Mouse (Mus musculus): ENCODE data around the gene Mb21d2. TPM values are rescaled to one million over a fixed set of nuclear protein-coding genes. Genes with fewer than 3 reads are reported as not detected.

The Mb21d2 gene
- polyA plus RNA-seq, 1 experiment from 2014 or later: 4.2 TPM

GRCm38 (mm10) chr16:28862093-28862492, 67.4 kb downstream of the Mb21d2 start:
- H3K36me3 ChIP-seq (ENCODE audit: control insufficient read depth, insufficient read depth, low read length): no peaks in the 10 kb centered on the region
- H3K27ac ChIP-seq (ENCODE audit: low read depth, low read length): no peak overlapping the region
- DNase-seq (ENCODE audit: low spot score) (no peak), ATAC-seq (replicated peaks; ENCODE audit: low FRiP score) (no peak)
- H3K4me3 ChIP-seq (ENCODE audit: low read depth, low read length): no peak overlapping the region
- H3K9me3 ChIP-seq (ENCODE audit: control insufficient read depth, low read length): no peaks in the 10 kb centered on the region
- peaks cover 3% of the 10 kb centered on the region; the same call in 1 of the 2 replicates for H3K4me1 ChIP-seq (replicated peaks; ENCODE audit: control insufficient read depth, insufficient read depth, low read length)
- no peak overlapping the region for H3K4me2 ChIP-seq
- no peaks in the 10 kb centered on the region for H3K27me3 ChIP-seq (replicated peaks; ENCODE audit: control insufficient read depth, insufficient read depth, low read length)
- WGBS: 37% methylated on average over 7 of the region's 7 CpGs
- no peak overlapping the region for H3K9ac ChIP-seq (ENCODE audit: low read depth, low read length)

DNA sequence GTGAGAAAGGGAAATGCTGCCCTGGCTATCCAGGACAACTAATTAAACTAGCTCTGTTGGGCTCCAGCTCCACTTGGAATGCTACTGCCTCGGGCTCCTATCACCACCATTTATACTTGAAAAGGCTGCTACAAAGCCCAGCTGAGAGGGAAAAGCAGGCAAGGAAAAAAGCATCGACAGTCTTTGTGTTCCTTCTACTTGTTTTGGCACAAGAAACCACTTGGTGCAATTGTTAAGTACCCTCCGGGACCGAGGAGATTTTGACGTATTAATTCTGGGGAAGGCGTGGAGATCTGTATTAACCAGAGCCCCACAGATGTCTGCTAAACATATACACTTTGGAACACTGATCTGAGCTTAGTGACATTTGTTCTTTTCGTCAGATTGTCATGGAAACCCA, 69.8 kb downstream of the Mb21d2 start:
- H3K36me3 ChIP-seq (ENCODE audit: control insufficient read depth, insufficient read depth, low read length): no peaks in the 10 kb centered on the region
- H3K4me2 ChIP-seq: no peak overlapping the region
- no peaks in the 10 kb centered on the region for H3K27me3 ChIP-seq (replicated peaks; ENCODE audit: control insufficient read depth, insufficient read depth, low read length)
- ATAC-seq (replicated peaks; ENCODE audit: low FRiP score) (no peak), DNase-seq (ENCODE audit: low spot score) (no peak)
- peaks cover 3% of the 10 kb centered on the region; the same call in 1 of the 2 replicates for H3K4me1 ChIP-seq (replicated peaks; ENCODE audit: control insufficient read depth, insufficient read depth, low read length)
- H3K4me3 ChIP-seq (ENCODE audit: low read depth, low read length): no peak overlapping the region
- H3K9me3 ChIP-seq (ENCODE audit: control insufficient read depth, low read length): no peaks in the 10 kb centered on the region
- no peak overlapping the region for H3K9ac ChIP-seq (ENCODE audit: low read depth, low read length)
- 63% methylated on average over 7 of the region's 7 CpGs for WGBS
- H3K27ac ChIP-seq (ENCODE audit: low read depth, low read length): no peak overlapping the region

DNA sequence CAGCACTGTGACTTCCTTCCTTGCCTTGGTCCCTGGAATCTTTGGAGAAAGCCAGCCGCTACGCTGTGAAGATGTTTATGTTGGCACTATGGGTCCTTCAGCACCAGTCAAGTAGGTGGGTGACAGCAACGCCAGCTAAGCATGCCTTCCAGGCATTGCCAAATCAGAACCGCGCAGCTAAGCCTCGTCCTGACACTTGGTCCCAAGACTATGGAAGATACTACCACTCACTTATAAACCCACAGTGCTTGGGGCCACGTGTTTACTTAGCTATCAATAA, 70.5 kb downstream of the Mb21d2 start:
- no peak overlapping the region for H3K4me3 ChIP-seq (ENCODE audit: low read depth, low read length)
- DNase-seq (ENCODE audit: low spot score): no peak
- ATAC-seq (replicated peaks; ENCODE audit: low FRiP score): no peak
- no peaks in the 10 kb centered on the region for H3K36me3 ChIP-seq (ENCODE audit: control insufficient read depth, insufficient read depth, low read length)
- no peaks in the 10 kb centered on the region for H3K9me3 ChIP-seq (ENCODE audit: control insufficient read depth, low read length)
- peaks cover 3% of the 10 kb centered on the region; the same call in 1 of the 2 replicates for H3K4me1 ChIP-seq (replicated peaks; ENCODE audit: control insufficient read depth, insufficient read depth, low read length)
- WGBS: 80% methylated on average over 7 of the region's 7 CpGs
- H3K27ac ChIP-seq (ENCODE audit: low read depth, low read length): no peak overlapping the region
- H3K4me2 ChIP-seq: no peak overlapping the region
- H3K9ac ChIP-seq (ENCODE audit: low read depth, low read length): no peak overlapping the region
- no peaks in the 10 kb centered on the region for H3K27me3 ChIP-seq (replicated peaks; ENCODE audit: control insufficient read depth, insufficient read depth, low read length)

GRCm38 (mm10) chr16:28858210-28859008, 71.1 kb downstream of the Mb21d2 start:
- 76% methylated on average over 18 of the region's 18 CpGs for WGBS
- Histone ChIP-seq H3K36me3 (ENCODE audit: control insufficient read depth, insufficient read depth, low read length) (no peaks in the 10 kb centered on the region), H3K4me2 (no peak overlapping the region), H3K4me1 (replicated peaks; ENCODE audit: control insufficient read depth, insufficient read depth, low read length) (peaks cover 3% of the 10 kb centered on the region; the same call in 1 of the 2 replicates), H3K9me3 (ENCODE audit: control insufficient read depth, low read length) (no peaks in the 10 kb centered on the region), H3K9ac (ENCODE audit: low read depth, low read length) (no peak overlapping the region), H3K27ac (ENCODE audit: low read depth, low read length) (no peak overlapping the region), H3K4me3 (ENCODE audit: low read depth, low read length) (no peak overlapping the region), H3K27me3 (replicated peaks; ENCODE audit: control insufficient read depth, insufficient read depth, low read length) (no peaks in the 10 kb centered on the region)
- DNase-seq (ENCODE audit: low spot score) (no peak), ATAC-seq (replicated peaks; ENCODE audit: low FRiP score) (no peak)

GRCm38 (mm10) chr16:28851409-28851821, 78.1 kb downstream of the Mb21d2 start:
- Histone ChIP-seq H3K4me1 (replicated peaks; ENCODE audit: control insufficient read depth, insufficient read depth, low read length) (no peaks in the 10 kb centered on the region), H3K9me3 (ENCODE audit: control insufficient read depth, low read length) (no peaks in the 10 kb centered on the region), H3K27me3 (replicated peaks; ENCODE audit: control insufficient read depth, insufficient read depth, low read length) (no peaks in the 10 kb centered on the region), H3K4me2 (no peak overlapping the region), H3K36me3 (ENCODE audit: control insufficient read depth, insufficient read depth, low read length) (peaks cover 4% of the 10 kb centered on the region; the same call in 1 of the 2 replicates), H3K27ac (ENCODE audit: low read depth, low read length) (no peak overlapping the region), H3K9ac (ENCODE audit: low read depth, low read length) (no peak overlapping the region), H3K4me3 (ENCODE audit: low read depth, low read length) (no peak overlapping the region; the same call in 1 of the 2 replicates)
- ATAC-seq (replicated peaks; ENCODE audit: low FRiP score) (no peak), DNase-seq (ENCODE audit: low spot score) (no peak)
- 64% methylated on average over 11 of the region's 11 CpGs for WGBS

GRCm38 (mm10) chr16:28850881-28851280, 78.6 kb downstream of the Mb21d2 start:
- Histone ChIP-seq H3K27me3 (replicated peaks; ENCODE audit: control insufficient read depth, insufficient read depth, low read length) (no peaks in the 10 kb centered on the region), H3K27ac (ENCODE audit: low read depth, low read length) (no peak overlapping the region), H3K36me3 (ENCODE audit: control insufficient read depth, insufficient read depth, low read length) (peaks cover 4% of the 10 kb centered on the region; the same call in 1 of the 2 replicates), H3K4me2 (no peak overlapping the region), H3K4me1 (replicated peaks; ENCODE audit: control insufficient read depth, insufficient read depth, low read length) (no peaks in the 10 kb centered on the region), H3K4me3 (ENCODE audit: low read depth, low read length) (no peak overlapping the region), H3K9me3 (ENCODE audit: control insufficient read depth, low read length) (no peaks in the 10 kb centered on the region), H3K9ac (ENCODE audit: low read depth, low read length) (no peak overlapping the region)
- ATAC-seq (replicated peaks; ENCODE audit: low FRiP score): no peak
- 80% methylated on average over 14 of the region's 14 CpGs for WGBS
- no peak for DNase-seq (ENCODE audit: low spot score)

- peaks cover 4% of the 10 kb centered on the region; the same call in 1 of the 2 replicates for H3K36me3 ChIP-seq (ENCODE audit: control insufficient read depth, insufficient read depth, low read length)
- no peaks in the 10 kb centered on the region for H3K27me3 ChIP-seq (replicated peaks; ENCODE audit: control insufficient read depth, insufficient read depth, low read length)
- no peaks in the 10 kb centered on the region for H3K4me1 ChIP-seq (replicated peaks; ENCODE audit: control insufficient read depth, insufficient read depth, low read length)
- DNase-seq (ENCODE audit: low spot score): no peak
- H3K4me3 ChIP-seq (ENCODE audit: low read depth, low read length): no peak overlapping the region
- no peaks in the 10 kb centered on the region for H3K9me3 ChIP-seq (ENCODE audit: control insufficient read depth, low read length)
- WGBS: 82% methylated on average over 11 of the region's 11 CpGs
- H3K27ac ChIP-seq (ENCODE audit: low read depth, low read length): no peak overlapping the region
- no peak for ATAC-seq (replicated peaks; ENCODE audit: low FRiP score)
- no peak overlapping the region for H3K9ac ChIP-seq (ENCODE audit: low read depth, low read length)
- H3K4me2 ChIP-seq: no peak overlapping the region
These were observed 83.3 kb downstream of the Mb21d2 start for GRCm38 (mm10) chr16:28846123-28846522.

DNA sequence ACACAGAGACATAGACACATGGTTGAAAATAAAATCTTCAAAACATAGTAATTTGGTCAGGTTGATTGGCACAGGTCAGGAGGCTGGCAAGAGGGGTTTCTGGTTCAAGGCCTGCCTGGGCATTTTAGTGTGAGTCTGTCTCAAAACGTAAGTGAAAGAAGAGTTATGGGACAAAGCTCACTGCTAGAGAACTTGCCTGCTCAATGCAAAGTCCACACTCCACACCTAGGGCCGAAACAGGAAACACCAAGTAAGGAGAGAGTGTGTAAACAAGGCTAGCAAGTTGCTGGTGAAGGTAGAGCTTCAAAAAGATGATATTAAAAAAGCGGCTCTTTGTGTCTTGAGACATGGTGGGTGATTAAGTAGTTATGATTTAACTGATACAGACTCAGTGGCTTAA, 84.1 kb downstream of the Mb21d2 start:
- Histone ChIP-seq H3K4me2 (no peak overlapping the region), H3K4me1 (replicated peaks; ENCODE audit: control insufficient read depth, insufficient read depth, low read length) (no peaks in the 10 kb centered on the region), H3K9me3 (ENCODE audit: control insufficient read depth, low read length) (no peaks in the 10 kb centered on the region), H3K36me3 (ENCODE audit: control insufficient read depth, insufficient read depth, low read length) (peaks cover 4% of the 10 kb centered on the region; the same call in 1 of the 2 replicates), H3K27ac (ENCODE audit: low read depth, low read length) (no peak overlapping the region), H3K4me3 (ENCODE audit: low read depth, low read length) (no peak overlapping the region), H3K9ac (ENCODE audit: low read depth, low read length) (no peak overlapping the region), H3K27me3 (replicated peaks; ENCODE audit: control insufficient read depth, insufficient read depth, low read length) (no peaks in the 10 kb centered on the region)
- DNase-seq (ENCODE audit: low spot score) (no peak), ATAC-seq (replicated peaks; ENCODE audit: low FRiP score) (no peak)
- WGBS: 73% methylated on average over 3 of the region's 3 CpGs

DNA sequence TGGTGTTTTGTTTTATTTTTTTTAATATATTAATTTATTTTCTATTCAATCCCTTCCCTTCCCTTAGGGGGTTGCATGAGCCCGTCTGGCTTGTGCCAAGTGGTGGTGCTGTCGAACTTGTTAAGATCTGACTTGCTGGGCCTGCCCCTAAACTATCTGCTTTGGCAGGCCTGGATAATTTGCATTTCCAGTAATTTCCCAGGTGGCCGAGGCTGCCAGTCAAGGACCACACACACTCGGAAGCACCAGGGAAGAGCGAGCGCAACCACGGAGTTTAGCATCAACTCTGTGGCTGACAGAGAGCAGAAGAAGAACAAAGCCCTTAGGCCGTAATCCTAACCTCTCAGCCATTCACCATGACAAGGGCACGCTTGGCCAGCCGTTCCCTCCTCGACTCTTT, 88.4 kb downstream of the Mb21d2 start:
- 44% methylated on average over 11 of the region's 11 CpGs for WGBS
- H3K4me2 ChIP-seq: no peak overlapping the region
- ATAC-seq (replicated peaks; ENCODE audit: low FRiP score) (no peak), DNase-seq (ENCODE audit: low spot score) (no peak)
- H3K4me3 ChIP-seq (ENCODE audit: low read depth, low read length): no peak overlapping the region
- no peak overlapping the region for H3K27ac ChIP-seq (ENCODE audit: low read depth, low read length)
- H3K9me3 ChIP-seq (ENCODE audit: control insufficient read depth, low read length): no peaks in the 10 kb centered on the region
- no peaks in the 10 kb centered on the region for H3K27me3 ChIP-seq (replicated peaks; ENCODE audit: control insufficient read depth, insufficient read depth, low read length)
- H3K36me3 ChIP-seq (ENCODE audit: control insufficient read depth, insufficient read depth, low read length): no peaks in the 10 kb centered on the region
- no peak overlapping the region for H3K9ac ChIP-seq (ENCODE audit: low read depth, low read length)
- no peaks in the 10 kb centered on the region for H3K4me1 ChIP-seq (replicated peaks; ENCODE audit: control insufficient read depth, insufficient read depth, low read length)
